Mouse (Mus musculus): ENCODE data around the gene Ifna12. TPM values are rescaled to one million over a fixed set of nuclear protein-coding genes. Genes with fewer than 3 reads are reported as not detected.
A peak's percentile ranks its signal among the peaks of the same experiment; 100 is the strongest.
"Not testable (repeated sequence)": the region's sequence is repeated elsewhere in the genome, so short reads cannot be mapped to it uniquely, and the experiment has no call there.

Ifna12 gene
- not detected for total RNA-seq (2021)
- long read RNA-seq, experiment 1, result 0 reads
- long read RNA-seq, experiment 2, result 0 reads

GRCm38 (mm10) chr4:88603276-88603675 is at the start of gene Ifna12:
TSS of gene Ifna12 (minus strand) at chr4:88603376.
- no peak for DNase-seq
- intact Hi-C loops (cut with DNase I; ENCODE audit: low total_unique reads), result no loop called here

GRCm38 (mm10) chr4:88644359-88644758 is 41.2 kb upstream of the Ifna12 start, which contains the start of gene Ifna13:
TSS of gene Ifna13 (minus strand) at chr4:88644459.
- intact Hi-C loops (cut with DNase I; ENCODE audit: low total_unique reads), result no loop called here
- no peak for DNase-seq

DNA sequence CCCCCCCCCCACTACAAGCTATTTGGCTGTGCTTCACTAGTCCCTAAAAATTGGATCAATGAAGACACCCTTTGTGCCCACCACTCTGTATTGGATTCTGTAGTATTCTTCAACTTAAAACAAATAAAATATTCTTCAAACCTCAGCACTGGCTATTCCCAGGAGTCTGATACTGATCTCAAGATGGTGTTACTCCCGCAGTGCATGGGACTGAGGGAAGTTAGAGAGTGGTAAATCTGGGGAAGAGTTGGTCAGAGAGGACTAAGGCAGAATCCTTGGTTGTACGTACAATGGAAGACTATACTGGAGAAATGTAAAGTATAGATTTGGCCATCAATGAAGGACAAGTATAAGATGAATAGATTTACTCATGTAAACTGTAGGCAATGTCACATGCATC is 39.4 kb upstream of the Ifna12 start:
- intact Hi-C loops (cut with DNase I; ENCODE audit: low total_unique reads), result no loop called here
- DNase-seq, result no peak

DNA sequence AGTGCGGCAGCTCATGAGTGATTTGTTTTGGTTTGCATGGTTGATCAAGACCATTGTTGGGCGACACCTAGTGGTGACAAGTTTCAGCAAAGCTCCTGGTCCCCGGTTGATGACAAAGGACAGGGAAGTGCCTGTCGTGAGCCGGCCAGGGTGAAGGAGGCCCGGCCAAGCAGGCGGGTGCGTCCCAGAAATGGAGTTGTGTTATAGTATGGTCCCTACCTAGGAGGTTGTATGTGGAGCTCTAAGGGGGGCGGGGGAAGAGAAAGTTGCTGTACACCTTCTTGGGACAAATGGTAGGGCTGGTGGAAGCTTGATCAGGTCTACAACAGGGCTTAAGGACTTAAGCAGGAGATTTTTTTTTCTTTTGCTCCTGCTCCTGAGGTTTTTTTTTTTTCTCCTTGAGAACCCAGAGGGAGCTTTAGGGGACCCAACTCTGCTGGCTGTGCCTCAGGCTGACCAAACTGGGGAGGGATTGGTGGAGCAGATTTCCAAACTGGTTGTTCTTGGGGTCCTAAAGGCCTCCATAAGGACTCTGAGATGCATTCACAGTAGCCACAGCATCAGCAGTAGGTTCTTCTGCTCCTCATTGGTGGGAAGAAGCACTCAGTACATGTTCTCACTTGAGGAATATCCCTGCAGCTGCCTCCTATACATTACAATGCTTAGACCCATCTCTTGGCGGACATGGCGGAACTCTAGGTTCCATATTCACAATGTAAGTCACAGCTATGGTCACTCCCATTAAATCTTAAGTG is 38.1 kb upstream of the Ifna12 start:
- intact Hi-C loops (cut with DNase I; ENCODE audit: low total_unique reads), result no loop called here
- peak; percentile 89 for DNase-seq

DNA sequence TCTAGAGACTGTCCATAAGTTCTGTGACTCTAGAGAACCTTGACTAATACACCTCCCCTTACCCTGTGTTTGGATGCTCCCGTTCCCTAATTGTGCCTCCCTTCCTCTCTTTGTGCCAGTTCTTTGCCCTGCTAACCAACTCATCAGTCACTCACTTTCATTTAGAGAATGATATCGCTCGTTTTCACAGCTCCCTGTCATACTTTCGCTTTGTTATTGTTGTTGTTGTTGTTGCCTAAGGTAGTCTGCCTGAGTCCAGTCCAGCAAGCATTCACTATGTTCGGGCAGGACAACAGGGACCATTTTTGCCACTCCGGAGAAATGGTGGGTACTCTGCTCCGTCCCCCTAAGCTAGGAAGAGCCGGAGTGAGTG is 37.5 kb upstream of the Ifna12 start:
- no peak for DNase-seq
- intact Hi-C loops (cut with DNase I; ENCODE audit: low total_unique reads), result no loop called here

DNA sequence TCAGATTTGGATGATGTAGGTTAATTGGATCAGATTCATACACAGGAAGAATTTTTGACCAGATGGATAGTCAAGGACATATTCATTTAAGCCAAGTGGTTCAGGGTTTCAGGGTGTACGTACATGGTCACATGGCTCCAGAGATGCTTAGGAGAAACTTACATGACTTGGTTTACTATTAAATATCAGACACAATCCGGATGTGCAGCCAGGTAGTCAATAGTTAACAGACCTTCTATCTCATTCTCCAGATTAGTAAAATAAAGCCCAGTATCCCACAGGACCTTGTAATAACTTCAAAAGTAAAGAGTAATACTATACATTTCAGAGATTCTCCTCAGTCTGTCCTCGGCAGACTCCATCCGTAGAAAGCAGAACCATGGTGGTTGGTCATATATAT is 31.1 kb upstream of the Ifna12 start, which contains the start of gene C87499:
TSS of gene C87499 (minus strand) at position 101 of the 400 bp plus-strand sequence.
- intact Hi-C loops (cut with DNase I; ENCODE audit: low total_unique reads), result no loop called here
- no peak for DNase-seq

- intact Hi-C loops (cut with DNase I; ENCODE audit: low total_unique reads), result no loop called here
- no peak for DNase-seq
These were observed 10.9 kb downstream of the Ifna12 start, which contains the start of gene Ifna9 for GRCm38 (mm10) chr4:88592285-88592684. TSS of gene Ifna9 (minus strand) at chr4:88592385.

DNA sequence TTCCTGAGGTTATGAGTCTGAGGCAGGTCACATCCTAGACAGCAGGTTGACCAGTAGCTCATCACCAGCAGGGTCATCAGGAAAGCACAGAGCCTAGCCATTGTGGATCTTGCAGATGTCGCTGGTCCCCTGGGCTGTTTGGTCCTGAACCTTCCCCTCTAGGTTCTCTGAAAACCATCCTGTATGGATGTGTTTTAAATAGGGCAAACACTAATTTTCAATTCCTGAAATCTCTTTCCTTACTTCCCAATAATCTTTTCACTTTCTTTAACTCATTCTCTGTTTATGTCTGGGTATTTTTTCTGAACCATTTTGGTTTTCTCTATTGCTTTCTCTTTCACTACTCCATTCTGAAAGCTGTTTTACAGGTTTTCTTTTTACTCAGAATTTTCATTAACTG is 31.5 kb downstream of the Ifna12 start, which contains the start of gene Ifna14:
TSS of gene Ifna14 (minus strand) at position 101 of the 400 bp plus-strand sequence.
- intact Hi-C loops (cut with DNase I; ENCODE audit: low total_unique reads), result no loop called here
- DNase-seq, result no peak

GRCm38 (mm10) chr4:88561791-88562190 is 41.4 kb downstream of the Ifna12 start:
- intact Hi-C loops (cut with DNase I; ENCODE audit: low total_unique reads), result no loop called here
- DNase-seq, result no peak

DNA sequence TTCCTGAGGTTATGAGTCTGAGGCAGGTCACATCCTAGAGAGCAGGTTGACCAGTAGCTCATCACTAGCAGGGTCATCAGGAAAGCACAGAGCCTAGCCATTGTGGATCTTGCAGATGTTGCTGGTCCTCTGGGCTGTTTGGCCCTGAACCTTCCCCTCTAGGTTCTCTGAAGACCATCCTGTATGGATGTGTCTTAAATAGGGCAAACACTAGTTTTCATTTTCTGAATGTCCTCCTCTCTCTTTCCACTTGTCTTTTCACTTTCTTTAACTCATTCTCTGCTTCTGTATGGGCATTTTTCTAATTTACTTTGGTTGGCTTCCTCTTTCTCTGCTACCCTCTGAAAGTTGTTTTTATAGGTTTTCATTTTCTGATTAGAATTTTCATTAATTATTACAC is 45.0 kb downstream of the Ifna12 start, which contains the start of gene Ifna15:
TSS of gene Ifna15 (minus strand) at position 101 of the 400 bp plus-strand sequence.
- DNase-seq; intact Hi-C loops (cut with DNase I; ENCODE audit: low total_unique reads): not testable (repeated sequence)

Other genes with a start within 250 kb of the Ifna12 start
- gene Hacd4, start 164.4 kb downstream of the Ifna12 start, total RNA-seq (2021), result 1 to 10 TPM; 1.5 to 1.9 TPM
- gene Ifnb1, start 80.6 kb downstream of the Ifna12 start, total RNA-seq (2021), result not detected
- gene Ifna15, start 45.1 kb downstream of the Ifna12 start, total RNA-seq (2021), result not detected
- not detected for gene Ifna14, start 31.6 kb downstream of the Ifna12 start, total RNA-seq (2021)
- gene Ifna9, start 11.0 kb downstream of the Ifna12 start, total RNA-seq (2021), result not detected
- gene C87499, start 31.0 kb upstream of the Ifna12 start, total RNA-seq (2021), result not detected
- gene Ifna13, start 41.1 kb upstream of the Ifna12 start, total RNA-seq (2021), result not detected
- not detected for gene Ifna16, start 73.5 kb upstream of the Ifna12 start, total RNA-seq (2021)
- not detected for gene Ifna2, start 80.5 kb upstream of the Ifna12 start, total RNA-seq (2021)
- gene Ifnab, start 88.0 kb upstream of the Ifna12 start, total RNA-seq (2021), result not detected
- gene Gm26566, start 118.4 kb upstream of the Ifna12 start, total RNA-seq (2021), result under 1 TPM in 1 of 2 experiments, not detected in 1; 0.41 TPM
- gene Klhl9, start 119.1 kb upstream of the Ifna12 start, total RNA-seq (2021), result 10 to 100 TPM; 51.0 to 57.1 TPM
- not detected for gene Gm13271, start 151.5 kb upstream of the Ifna12 start, total RNA-seq (2021)
- not detected for gene Gm13283, start 156.7 kb upstream of the Ifna12 start, total RNA-seq (2021)
- gene Gm13290, start 170.5 kb upstream of the Ifna12 start, total RNA-seq (2021), result not detected
- gene Gm13289, start 173.5 kb upstream of the Ifna12 start, total RNA-seq (2021), result not detected
- not detected for gene Gm13272, start 176.5 kb upstream of the Ifna12 start, total RNA-seq (2021)
- gene Ifnz, start 178.8 kb upstream of the Ifna12 start, total RNA-seq (2021), result not detected
- not detected for gene Gm13276, start 182.3 kb upstream of the Ifna12 start, total RNA-seq (2021)
- not detected for gene Gm13277, start 185.3 kb upstream of the Ifna12 start, total RNA-seq (2021)
- not detected for gene Gm13278, start 188.2 kb upstream of the Ifna12 start, total RNA-seq (2021)
- not detected for gene Gm13275, start 191.1 kb upstream of the Ifna12 start, total RNA-seq (2021)
- gene Gm13279, start 194.0 kb upstream of the Ifna12 start, total RNA-seq (2021), result not detected
- not detected for gene Gm13285, start 196.3 kb upstream of the Ifna12 start, total RNA-seq (2021)
- gene Gm13287, start 199.9 kb upstream of the Ifna12 start, total RNA-seq (2021), result not detected
- gene Gm13288, start 202.2 kb upstream of the Ifna12 start, total RNA-seq (2021), result not detected
- not detected for gene Ifna7, start 212.9 kb upstream of the Ifna12 start, total RNA-seq (2021)
- not detected for gene Ifna11, start 216.6 kb upstream of the Ifna12 start, total RNA-seq (2021)
- gene Ifna6, start 224.0 kb upstream of the Ifna12 start, total RNA-seq (2021), result not detected
- gene Ifna5, start 232.1 kb upstream of the Ifna12 start, total RNA-seq (2021), result not detected
- not detected for gene Ifna4, start 238.5 kb upstream of the Ifna12 start, total RNA-seq (2021)
- gene Ifna1, start 246.7 kb upstream of the Ifna12 start, total RNA-seq (2021), result not detected

All from gastrocnemius, postnatal 14 days (tissue).